20 mouse cellular contexts compared by ENCODE assay signal in genomic region chr5:93108703-93109102, GRCm38 (mm10).
"Had no signal": no experiment of that assay in that cellular context is flagged by ENCODE, and none has a peak within 500 bp of the region (broad histone marks: within the 10 kb centered on the region; RNA-seq: fewer than 3 reads in every experiment).

No protein-coding gene starts in this region.

- H3K4me2 ChIP-seq: intestine, embryonic 15.5 days; limb, embryonic 13.5 days; lung, embryonic 15.5 days; midbrain, embryonic 13.5 days; neural tube, embryonic 13.5 days had no signal

- DNase-seq: kidney, adult 11 months; kidney, adult 9 months; kidney, postnatal 14 days; kidney, postnatal 4 days; lung, postnatal 14 days; retina, postnatal 1 day; right cerebral cortex, postnatal 25 days; spleen, adult 18-20 months; thymus, adult 18-20 months; thymus, postnatal 36 days had no signal

- H3K27me3 ChIP-seq: intestine, embryonic 15.5 days; limb, embryonic 13.5 days; lung, embryonic 15.5 days; midbrain, embryonic 13.5 days; neural tube, embryonic 13.5 days had no signal

- H3K36me3 ChIP-seq: lung, embryonic 15.5 days had no signal

- H3K9me3 ChIP-seq: intestine, embryonic 15.5 days; limb, embryonic 10.5 days; limb, embryonic 13.5 days; lung, embryonic 15.5 days; midbrain, embryonic 10.5 days; neural tube, embryonic 13.5 days had no signal

- H3K4me3 ChIP-seq: intestine, embryonic 15.5 days; limb, embryonic 10.5 days; limb, embryonic 13.5 days; lung, embryonic 15.5 days; midbrain, embryonic 10.5 days; midbrain, embryonic 13.5 days; myocyte; neural tube, embryonic 13.5 days had no signal

- H3K27ac ChIP-seq: intestine, embryonic 15.5 days; limb, embryonic 10.5 days; limb, embryonic 13.5 days; liver, embryonic 14.5 days; lung, embryonic 15.5 days; midbrain, embryonic 10.5 days; midbrain, embryonic 13.5 days; neural tube, embryonic 13.5 days had no signal

- H3K4me1 ChIP-seq: intestine, embryonic 15.5 days; limb, embryonic 10.5 days; midbrain, embryonic 10.5 days; midbrain, embryonic 13.5 days had no signal

- ATAC-seq: intestine, embryonic 15.5 days; midbrain, embryonic 13.5 days; midbrain, embryonic 16.5 days had no signal

- H3K9ac ChIP-seq: intestine, embryonic 15.5 days; limb, embryonic 13.5 days; liver, embryonic 14.5 days; lung, embryonic 15.5 days; midbrain, embryonic 13.5 days; neural tube, embryonic 13.5 days had no signal
